Mouse (Mus musculus) layer of hippocampus, adult 8-10 months (tissue): ENCODE data around the gene Stub1. TPM values are rescaled to one million over a fixed set of nuclear protein-coding genes. Genes with fewer than 3 reads are reported as not detected.

ENCODE experiments used
- DNase-seq, 2 experiments: peaks; one replicate each; pipeline ENCODE4 v3.0.0; 2022; ENCODE audit warnings: low spot score in 2 of 2
- total RNA-seq, 4 experiments: library from RNA; stranded (reverse); gene quantifications; 2 replicates each; pipeline ENCODE4 v1.2.4; 2022

Stub1 gene
- total RNA-seq, 4 experiments from 2014 or later: 151 to 155 (median 152) TPM

DNA sequence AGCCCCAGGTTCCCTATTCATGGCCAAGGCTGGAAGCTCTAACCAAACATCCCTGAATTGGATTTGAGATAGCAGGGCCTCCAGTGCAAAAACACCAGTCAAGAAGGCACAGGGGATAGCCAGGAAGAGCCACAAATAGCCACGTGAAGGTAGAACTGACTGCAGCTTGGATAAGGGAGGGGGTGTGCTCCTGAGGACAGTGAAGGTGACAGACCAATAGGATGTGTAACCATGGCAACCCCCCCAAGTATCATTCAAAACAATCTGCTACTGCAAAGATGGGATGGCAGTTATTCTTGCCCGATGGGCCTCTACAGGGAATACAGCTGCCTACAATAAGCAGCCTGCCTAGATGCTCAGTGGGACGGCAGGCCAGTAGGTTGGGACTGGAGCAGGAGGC lies 4.3 kb upstream of the Stub1 start:
- no peak for DNase-seq

DNA sequence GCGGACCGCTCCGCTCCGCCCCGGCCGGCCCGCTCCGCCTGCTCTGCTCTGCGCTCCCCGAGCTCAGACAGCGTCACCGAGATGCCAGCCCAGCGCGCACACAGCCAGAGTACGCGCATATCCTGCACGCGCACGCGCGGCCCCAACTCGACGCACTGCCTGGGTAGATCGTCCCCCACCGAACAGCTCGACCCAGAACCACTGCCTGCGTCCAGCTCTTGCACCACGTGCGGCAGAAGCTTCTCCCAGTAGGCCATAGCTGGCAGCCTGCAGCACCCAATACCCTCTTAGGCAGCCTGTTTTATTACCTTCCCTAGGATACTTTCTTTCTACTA lies 3.8 kb upstream of the Stub1 start, which contains the start of gene Rhbdl1:
TSS of gene Rhbdl1 (minus strand) at position 220 of the 335 bp plus-strand sequence.
- peak; percentile 79 to 85 for DNase-seq

DNA sequence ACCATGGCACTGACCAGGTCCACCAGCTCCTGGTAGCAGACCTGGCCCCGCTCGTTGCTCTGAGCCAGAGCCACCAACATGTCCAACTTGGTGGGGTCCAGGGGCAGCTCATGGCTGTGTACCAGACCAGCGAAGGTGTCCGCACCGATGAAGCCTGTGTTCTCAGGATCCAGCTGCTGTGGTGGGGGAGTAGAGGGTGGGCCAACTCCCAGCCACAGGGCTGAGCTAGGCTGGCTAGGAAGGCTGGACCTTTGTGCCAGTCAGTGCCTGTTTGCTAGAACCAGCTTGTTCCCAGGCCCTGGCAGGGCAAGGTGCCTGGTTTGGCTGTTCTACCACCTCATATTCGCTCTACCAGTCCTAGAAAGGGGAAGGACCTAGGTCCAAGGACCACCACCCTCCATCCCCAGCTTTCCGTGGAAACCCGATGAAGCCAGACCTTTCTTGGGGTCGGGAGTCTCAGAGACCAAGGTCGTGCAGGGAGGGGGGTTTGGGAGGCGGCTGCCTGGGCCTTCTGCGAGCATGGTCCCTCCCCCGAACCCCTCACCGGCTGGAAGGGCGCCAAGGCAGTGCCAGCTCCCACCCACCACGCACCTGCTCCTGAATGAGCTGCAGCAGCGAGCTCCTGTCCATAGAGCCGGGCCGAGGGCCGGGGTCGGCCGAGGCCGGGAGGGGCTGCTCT lies 3.3 kb upstream of the Stub1 start:
- peak in 1 of 2 experiments; percentile 53 for DNase-seq

DNA sequence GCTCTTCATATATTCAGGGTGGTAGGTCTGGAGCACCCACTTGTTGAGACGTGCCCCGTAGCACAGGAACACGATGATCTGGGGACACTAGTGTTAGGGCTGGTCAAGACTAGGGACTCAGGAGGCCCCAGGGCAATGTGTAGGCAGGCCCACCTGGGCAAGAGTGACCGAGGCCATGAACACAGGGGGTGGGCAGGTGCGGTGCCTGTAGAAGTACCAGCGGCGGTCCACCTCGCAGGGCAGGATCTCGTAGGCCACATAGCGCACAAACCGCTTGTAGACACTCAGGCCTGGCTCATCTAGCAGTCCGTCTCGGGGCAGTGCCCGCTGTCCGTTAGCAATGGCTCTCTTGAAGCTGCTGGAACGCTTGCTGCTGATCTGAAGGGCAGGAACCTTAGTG lies 2.6 kb upstream of the Stub1 start:
- DNase-seq: no peak

DNA sequence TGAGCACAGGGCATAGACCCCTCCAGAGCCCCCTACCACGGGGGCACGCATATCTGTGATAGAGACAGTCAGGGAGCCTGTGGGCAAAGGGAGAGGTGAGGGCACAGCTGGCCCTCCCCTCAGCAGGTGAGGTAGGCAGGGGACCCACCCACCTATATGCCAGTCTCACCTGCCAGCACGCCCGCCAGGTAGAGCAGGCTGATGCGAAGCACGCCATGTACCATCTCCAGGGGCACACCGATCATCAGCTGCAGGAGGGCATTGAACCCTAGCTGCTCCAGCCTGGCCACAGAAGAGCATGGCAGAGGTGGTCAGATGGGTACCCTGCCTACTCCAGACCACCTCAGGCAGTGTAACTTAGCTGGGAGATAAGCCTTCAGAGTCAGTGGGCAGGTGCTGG lies 2.1 kb upstream of the Stub1 start:
- DNase-seq: no peak

DNA sequence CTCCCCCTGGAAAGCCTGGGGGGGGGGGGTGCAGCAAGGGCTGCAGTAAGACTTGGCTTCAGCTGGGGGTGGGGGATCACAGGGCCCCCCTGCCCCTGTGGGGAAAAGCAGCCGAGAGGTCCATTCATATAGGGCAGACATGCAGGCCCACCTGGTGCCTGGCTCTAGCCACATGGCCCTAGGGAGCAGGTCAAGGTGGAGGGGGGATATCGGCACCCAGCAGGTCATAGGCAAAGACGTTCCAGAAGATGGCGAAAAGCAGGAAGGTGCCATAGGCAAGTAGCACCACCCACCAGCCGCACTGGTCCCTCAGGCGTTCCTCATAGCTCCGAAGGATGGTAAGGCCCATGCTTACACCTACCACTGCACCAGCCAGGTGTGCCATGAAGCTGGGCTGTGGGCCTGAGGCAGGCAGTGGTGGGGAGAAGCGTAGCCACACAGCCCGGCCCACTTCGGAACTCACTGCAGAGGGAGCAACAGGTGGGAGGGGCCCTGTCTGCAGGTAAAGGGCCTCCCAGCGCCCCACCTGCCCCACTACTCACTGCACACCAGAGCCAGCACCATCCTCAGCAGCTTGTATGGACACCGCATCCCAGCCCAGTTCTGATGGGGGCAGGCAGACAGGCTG lies 1.5 kb upstream of the Stub1 start:
- DNase-seq: no peak

DNA sequence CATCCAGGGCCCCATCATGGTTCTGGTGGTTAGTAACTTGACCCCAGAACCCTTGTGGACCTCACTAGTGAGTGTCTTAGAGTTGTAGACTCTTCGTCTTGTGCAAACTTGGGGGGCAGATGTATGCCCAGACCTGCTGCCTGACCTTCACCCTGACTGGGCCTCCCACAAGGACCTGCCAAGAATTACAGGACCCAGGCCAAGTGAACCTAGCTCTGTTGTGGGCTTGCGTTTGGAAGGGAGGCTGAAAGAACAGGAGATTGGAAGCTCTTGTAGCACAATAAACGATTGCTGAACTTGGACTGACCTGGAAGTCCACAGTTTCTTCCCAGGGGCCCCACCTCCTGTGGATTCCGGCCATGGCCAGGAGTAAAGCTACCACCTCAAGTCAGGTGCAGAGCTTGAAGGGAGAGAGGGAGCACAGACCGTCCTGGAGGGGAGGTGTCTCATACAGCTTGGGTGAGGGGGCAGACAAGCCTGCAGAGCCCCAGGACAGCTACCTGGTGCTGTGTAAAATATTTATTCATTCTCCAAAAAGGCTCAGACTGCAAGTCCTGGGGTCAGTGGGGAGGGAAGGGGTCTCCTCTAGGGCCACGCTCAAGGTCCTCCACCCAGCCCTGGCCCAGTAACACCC lies 874 bp upstream of the Stub1 start:
- no peak for DNase-seq

DNA sequence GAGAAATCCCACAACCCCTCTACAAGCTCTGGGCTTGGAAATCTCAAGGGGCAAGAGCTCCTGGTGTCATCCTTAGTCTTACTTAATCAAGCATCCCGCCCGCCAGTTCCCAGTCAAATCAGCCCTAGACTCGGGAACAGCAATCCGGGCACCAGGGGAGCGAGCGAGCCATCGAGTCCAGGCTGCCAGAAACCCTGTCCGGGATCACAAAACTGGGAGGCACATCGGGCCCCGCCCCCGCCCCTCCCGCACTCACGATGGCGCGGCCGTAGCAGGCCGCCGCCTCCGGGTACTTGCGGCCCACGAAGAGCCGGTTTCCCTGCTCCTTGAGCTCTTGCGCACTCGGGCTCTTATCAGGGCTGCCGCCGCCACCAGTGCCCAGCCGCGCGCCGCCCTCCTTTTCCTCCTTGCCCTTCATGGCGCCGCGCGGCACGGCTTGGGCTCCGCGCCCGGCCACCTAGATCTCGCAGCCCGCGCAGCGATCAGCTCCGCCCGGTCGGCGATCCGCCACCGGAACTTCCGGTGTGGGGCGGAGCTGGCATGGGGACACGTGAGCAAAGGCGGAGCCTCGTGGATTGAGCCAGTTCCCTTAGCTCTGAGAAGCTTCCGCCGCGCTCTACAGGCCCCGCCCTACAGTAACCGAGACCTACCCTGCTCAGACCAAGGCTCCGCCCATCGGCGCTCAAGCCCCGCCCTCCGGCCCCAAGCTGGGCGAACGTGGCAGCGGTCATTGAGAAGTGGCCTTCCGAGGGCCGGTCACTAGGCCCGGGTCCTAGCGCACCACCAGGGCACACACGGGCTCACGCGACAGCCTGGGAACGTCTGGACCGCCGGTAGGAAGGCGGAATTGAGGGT lies 541 bp downstream of the Stub1 start:
- DNase-seq: peak; percentile 98 to 99

DNA sequence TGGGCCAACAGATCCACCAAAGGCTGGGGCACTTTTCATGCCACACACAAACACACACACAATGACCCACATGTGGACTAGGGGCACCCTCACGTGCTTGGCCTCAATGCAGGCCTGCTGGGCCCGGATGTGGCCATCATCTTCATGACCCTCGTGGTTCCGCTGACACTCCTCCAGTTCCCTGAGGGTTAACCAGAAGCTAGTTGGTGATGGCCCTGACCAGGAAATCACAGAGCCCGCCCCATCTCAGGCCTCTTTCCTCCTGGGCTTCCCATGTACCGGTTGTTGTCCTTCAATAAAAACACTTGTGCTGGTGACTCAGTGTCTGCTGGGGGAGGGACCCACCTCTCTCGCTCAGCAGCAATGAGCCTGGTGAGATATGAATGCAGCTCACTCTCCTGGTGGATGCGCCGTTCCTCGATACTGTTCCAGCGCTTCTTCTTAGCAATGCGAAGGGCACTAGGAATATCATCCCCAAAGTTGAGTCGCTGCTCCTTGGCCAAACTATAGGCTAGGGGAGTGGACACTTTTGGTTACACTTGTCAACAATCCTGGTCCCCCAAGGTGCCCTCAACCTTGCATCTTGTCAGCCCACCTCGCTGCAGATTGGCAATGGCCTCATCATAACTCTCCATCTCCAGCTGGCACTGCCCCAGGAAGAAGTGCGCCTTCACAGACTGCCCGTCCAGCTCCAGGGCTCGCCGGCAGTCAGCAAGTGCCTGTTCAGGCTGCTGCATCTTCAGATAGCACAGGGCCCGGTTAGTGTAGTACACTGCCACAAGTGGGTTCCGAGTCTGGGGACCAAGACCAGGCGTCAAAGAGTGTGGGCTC lies 1.5 kb downstream of the Stub1 start:
- no peak for DNase-seq

DNA sequence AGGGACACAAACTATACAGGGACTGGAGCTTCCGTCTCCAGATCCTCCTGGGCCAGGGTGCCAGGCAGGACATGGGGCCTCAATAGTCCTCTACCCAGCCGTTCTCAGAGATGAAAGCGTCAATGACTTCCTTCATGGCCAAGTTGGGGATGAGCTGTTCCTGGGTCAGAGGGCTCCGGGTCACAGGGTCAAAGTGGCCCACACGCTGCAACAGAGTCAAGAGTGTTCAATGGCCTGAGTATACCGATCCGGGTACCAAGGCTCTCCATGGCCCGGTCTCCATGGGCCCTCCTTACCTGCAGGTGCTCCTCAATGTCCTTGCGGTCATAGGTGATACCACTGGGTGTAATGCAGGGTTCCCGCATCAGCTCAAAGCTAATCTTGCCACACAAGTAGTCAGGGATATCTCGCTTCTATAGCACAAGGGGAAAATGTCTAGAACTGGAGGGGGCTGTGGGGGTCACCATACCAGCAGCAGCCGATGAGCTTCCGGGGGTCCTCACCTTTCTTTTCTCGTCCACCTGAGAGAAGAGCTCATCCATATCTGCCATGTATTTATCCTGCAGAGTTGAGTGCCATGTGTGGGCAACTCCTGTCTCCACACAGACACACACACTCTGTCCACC lies 2.3 kb downstream of the Stub1 start:
- no peak for DNase-seq

DNA sequence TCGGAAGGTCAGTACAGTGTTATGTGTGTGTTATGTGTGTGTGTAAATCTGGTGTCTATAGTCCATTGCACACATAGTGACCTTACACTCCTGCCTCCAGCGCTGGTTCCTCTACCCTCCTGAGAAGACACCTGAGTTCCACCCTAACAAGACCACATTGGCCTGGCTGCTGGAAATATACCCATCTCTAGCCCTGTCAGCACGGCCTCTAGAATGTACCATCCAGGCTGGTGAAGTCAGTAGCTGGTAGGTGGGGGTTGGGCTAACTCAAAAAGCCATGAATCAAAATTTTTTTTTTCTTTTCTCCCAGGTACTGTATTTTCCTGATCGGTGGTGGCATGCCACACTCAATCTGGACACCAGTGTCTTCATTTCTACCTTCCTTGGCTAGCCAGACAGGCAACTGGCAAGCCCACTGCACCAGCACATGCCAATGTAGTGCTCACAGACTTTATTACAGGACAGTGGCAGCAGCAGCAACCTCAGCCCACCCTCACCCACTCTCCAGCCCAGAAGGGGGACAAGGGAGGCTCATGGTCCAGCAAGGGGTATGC lies 2.9 kb downstream of the Stub1 start:
- no peak for DNase-seq

DNA sequence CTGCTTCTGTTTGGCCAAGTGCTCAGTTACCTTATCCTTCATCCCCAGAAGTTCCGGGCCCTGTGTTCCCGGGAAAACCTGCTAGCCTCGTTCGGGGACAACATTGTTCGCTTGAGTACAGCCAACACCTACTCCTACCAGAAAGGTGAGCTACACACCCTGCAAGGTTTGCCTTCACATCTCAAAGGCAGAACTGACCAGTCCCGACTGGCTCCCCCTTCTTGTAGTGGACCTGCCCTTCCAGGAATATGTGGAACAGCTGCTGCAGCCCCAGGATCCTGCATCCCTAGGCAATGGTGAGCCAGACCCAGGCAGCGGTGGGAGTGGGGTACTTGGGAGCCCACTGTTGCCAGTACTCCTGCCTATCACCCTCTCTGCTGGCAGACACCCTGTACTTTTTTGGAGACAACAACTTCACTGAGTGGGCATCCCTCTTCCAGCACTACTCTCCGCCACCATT lies 3.6 kb downstream of the Stub1 start:
- no peak for DNase-seq

DNA sequence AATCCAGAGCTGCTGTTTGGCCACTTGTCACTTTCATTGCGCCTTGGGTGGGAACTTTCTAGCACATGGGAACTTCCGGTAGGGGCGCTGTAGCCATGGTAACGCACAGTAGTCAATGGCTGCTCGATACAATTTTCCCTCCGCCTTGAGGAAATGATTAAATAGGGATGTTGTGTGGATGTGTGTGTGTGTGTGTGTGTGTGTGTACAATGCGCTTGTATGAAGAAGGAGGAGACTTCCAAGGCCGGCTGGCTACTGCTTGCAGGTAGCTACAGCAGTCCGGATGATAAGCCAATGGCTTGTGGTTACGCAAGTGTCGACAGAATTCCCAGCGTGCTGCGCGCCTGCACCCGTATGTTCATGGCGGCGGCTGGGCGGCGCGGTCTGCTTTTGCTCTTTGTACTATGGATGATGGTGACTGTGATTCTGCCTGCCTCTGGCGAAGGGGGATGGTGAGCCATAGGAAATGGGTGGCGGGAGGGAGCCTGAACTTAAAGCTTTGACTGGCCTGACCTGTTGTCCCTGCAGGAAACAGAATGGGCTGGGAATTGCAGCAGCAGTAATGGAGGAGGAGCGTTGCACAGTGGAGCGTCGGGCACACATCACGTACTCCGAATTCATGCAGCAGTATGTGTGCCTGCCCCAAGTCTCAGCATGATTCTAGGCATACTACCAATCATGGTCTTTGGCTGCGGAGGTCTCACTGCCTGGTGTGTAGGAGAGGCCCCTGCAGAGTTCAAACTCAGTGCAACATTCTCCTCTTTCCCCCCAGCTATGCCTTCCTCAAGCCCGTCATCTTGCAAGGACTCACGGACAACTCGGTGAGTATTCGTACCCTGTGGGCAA lies 4.3 kb downstream of the Stub1 start, which contains the start of gene Jmjd8:
TSS of gene Jmjd8 (plus strand) at position 156 of the 846 bp plus-strand sequence.
- DNase-seq: peak; percentile 78 to 87

DNA sequence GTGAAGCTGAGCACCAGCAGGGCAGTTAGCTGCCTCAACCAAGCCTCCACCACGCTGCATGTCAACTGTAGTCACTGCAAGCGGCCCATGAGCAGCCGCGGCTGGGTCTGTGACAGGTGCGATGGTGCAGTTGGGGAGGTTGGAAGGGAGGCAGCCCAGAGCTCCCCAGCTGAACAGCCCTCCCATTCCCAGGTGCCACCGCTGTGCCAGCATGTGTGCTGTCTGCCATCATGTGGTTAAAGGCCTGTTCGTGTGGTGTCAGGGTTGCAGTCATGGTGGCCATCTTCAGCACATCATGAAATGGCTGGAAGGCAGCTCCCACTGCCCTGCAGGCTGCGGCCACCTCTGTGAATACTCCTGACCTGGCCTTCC lies 5.0 kb downstream of the Stub1 start:
- no peak for DNase-seq

DNA sequence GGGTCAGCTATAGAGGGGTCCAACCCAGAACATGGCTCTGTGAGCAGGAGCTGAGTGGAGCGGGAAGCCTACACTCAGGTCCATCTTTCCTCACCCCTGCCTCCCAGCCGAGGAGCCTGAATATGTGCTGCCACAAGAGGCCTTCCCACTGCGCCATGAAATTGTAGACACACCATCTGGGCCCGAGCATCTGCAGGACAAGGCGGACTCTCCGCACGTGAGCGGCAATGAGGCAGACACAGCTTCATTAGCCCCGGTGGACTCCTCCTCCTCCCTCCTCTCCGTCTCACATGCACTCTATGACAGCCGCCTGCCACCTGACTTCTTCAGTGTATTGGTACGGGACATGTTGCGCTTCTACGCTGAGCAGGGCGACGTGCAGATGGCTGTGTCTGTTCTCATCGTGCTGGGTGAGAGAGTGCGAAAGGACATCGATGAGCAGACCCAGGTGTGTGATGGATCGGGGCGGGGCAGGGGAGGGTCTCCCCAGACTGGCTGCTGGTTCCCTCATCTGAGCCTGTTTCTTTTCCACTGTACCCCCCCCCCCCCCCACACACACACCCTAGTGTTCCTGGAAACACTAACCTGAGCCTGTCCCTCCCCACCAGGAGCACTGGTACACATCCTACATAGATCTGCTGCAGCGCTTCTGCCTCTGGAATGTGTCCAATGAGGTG lies 5.5 kb downstream of the Stub1 start:
- DNase-seq: no peak

DNA sequence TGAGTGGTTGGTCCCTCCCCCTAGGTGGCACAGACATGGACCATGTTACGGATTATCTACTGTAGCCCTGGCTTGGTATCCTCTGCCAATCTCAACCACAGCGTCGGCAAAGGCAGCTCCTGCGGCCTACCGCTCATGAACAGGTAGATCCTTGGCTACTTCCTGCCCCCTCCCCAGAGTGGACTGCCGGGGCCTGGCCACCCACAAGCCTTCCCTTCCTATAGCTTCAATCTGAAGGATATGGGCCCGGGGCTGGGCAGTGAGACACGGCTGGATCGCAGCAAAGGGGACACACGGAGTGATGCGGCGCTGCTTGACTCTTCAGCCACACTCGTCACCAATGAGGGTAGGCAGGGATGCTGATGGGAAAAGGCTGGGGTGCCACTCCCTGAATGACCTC lies 6.2 kb downstream of the Stub1 start:
- DNase-seq: no peak

DNA sequence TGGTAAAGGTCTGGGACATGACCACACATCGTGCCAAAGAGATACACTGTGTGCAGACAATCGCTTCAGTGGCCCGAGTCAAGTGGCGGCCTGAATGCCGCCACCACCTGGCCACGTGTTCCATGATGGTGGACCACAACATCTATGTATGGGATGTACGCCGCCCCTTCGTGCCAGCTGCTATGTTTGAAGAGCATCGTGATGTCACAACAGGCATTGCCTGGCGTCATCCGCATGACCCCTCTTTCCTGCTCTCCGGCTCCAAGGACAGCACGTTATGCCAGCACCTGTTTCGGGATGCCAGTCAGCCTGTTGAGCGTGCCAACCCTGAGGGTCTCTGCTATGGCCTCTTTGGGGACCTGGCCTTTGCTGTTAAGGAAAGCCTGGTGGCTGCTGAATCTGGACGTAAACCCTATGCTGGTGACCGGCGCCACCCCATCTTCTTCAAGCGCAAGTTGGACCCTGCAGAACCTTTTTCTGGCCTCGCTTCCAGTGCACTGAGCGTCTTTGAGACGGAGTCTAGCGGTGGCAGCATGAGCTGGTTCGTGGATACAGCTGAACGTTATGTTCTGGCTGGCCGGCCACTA lies 7.1 kb downstream of the Stub1 start:
- DNase-seq: no peak

DNA sequence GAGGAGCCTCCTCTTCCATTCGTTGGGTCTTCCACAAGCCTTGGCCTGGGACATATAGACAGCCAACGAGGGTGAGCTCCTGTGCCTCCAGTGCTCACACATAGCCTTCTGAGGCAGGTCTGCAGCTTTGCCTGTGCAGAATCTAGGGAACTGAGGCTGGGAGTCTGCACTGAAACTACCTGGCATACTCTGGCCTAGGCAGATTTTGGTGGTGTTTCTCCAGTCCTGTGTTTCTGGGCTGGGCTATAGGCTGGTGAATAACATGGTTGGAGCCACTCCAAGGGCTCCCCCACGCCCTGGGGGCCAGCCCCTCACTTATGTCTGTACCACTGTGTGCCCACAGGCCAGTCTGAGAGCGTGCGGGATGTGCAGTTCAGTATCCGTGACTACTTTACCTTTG lies 7.9 kb downstream of the Stub1 start:
- DNase-seq: no peak
